Mouse (Mus musculus) liver, adult 2 months (tissue): Measurements from ENCODE around the gene Cenpj. TPM values are rescaled to one million over a fixed set of nuclear protein-coding genes. Genes with fewer than 3 reads are reported as not detected.

Experiments
- DNase-seq: peaks from one replicate; pipeline ENCODE4 v3.0.0-alpha.2; 2011; ENCODE audit warnings: low read depth, low spot score; ENCODE audit errors: extremely low read depth
- H3K27ac ChIP-seq: fragments of 200-500 bp; replicated peaks from 2 replicates; pipeline ENCODE4 v1.5.1; 2012; ENCODE audit warnings: low read depth, mild to moderate bottlenecking, control low read depth, inconsistent platforms, low read length; ENCODE audit not compliant: insufficient read depth
- H3K27me3 ChIP-seq: fragments of 200-500 bp; 2 replicates; pipeline ENCODE4 v1.6.1; 2012; ENCODE audit warnings: mild to moderate bottlenecking, moderate library complexity, low read length, inconsistent platforms; ENCODE audit not compliant: control insufficient read depth, insufficient read depth
- H3K36me3 ChIP-seq: fragments of 200-500 bp; 2 replicates; pipeline ENCODE4 v1.6.1; 2012; ENCODE audit warnings: low read length, inconsistent platforms; ENCODE audit not compliant: control insufficient read depth, insufficient read depth
- H3K4me1 ChIP-seq: fragments of 200-500 bp; 2 replicates; pipeline ENCODE4 v1.6.1; 2011; ENCODE audit warnings: low read length; ENCODE audit not compliant: control insufficient read depth, insufficient read depth
- H3K4me3 ChIP-seq: fragments of 200-500 bp; 2 replicates; pipeline ENCODE4 v1.5.1; 2011; ENCODE audit warnings: low read depth, mild to moderate bottlenecking, control low read depth, low read length, moderate library complexity; ENCODE audit not compliant: insufficient read depth
- H3K79me2 ChIP-seq: fragments of 200-500 bp; 2 replicates; pipeline ENCODE4 v1.6.1; 2012; ENCODE audit warnings: inconsistent platforms, mild to moderate bottlenecking, low read length, moderate library complexity; ENCODE audit not compliant: control insufficient read depth, insufficient read depth
- H3K9ac ChIP-seq: fragments of 200-500 bp; 2 replicates; pipeline ENCODE4 v1.6.1; 2012; ENCODE audit warnings: low read depth, mild to moderate bottlenecking, control low read depth, inconsistent platforms, low read length
- CTCF ChIP-seq: fragments of 200-500 bp; IDR thresholded peaks from 2 replicates; pipeline ENCODE4 v1.5.1; 2011; ENCODE audit warnings: low read depth, low read length, control low read depth
- POLR2A ChIP-seq: fragments of 200-500 bp; IDR thresholded peaks from 2 replicates; pipeline ENCODE4 v1.6.1; 2011; ENCODE audit warnings: low read length, control low read depth; ENCODE audit not compliant: insufficient read depth; ENCODE audit errors: extremely low read depth
- WGBS: fragments of 180-500 bp; shearing (Covaris S2); methylation state at CpG from one replicate; pipeline ENCODE4 v1.1.7; 2018; 5-methylcytosine and 5-hydroxymethylcytosine counted together
- polyA plus RNA-seq: library from polyadenylated mRNA; depleted of rRNA; stranded (reverse); fragments of >200 nt; gene quantifications from 2 replicates; pipeline ENCODE4 v1.2.3, GENCODE M21; 2012; rRNA removed
- total RNA-seq: library from RNA; depleted of rRNA; stranded (reverse); fragments of >200 nt; gene quantifications from 2 replicates; pipeline ENCODE4 v1.2.3, GENCODE M21; 2014; rRNA removed

Cenpj gene
- total and polyA plus RNA-seq, 2 experiments: 0.67 to 4.1 TPM

GRCm38 (mm10) chr14:56502407-56502806, 72.8 kb downstream of the Cenpj start:
- H3K79me2 ChIP-seq: no peaks in the 10 kb centered on the region
- H3K27me3 ChIP-seq: no peaks in the 10 kb centered on the region
- WGBS: 80% methylated on average over 4 of the region's 4 CpGs
- no peak overlapping the region for H3K9ac ChIP-seq
- H3K4me3 ChIP-seq: no peak overlapping the region
- TF ChIP-seq CTCF (no peak), POLR2A (no peak)
- H3K27ac ChIP-seq: no peak overlapping the region
- no peak for DNase-seq
- H3K4me1 ChIP-seq: no peaks in the 10 kb centered on the region
- H3K36me3 ChIP-seq: no peaks in the 10 kb centered on the region

- no peak overlapping the region for H3K4me3 ChIP-seq
- DNase-seq: peak; percentile 19
- TF ChIP-seq POLR2A: no peak
- TF ChIP-seq CTCF: no peak
- H3K9ac ChIP-seq: no peak overlapping the region
- no peak overlapping the region for H3K27ac ChIP-seq
- no peaks in the 10 kb centered on the region for H3K36me3 ChIP-seq
- no peaks in the 10 kb centered on the region for H3K27me3 ChIP-seq
- H3K4me1 ChIP-seq: no peaks in the 10 kb centered on the region
- H3K79me2 ChIP-seq: no peaks in the 10 kb centered on the region
These were observed 85.4 kb downstream of the Cenpj start for GRCm38 (mm10) chr14:56489806-56490205.

Other genes with a start within 250 kb of the Cenpj start
- gene Atp12a, start 210.4 kb downstream of the Cenpj start, total RNA-seq: not detected in 2 replicates
- 0.04 TPM in 1 of 2 replicates, not detected in the other for gene Atp12a, start 210.4 kb downstream of the Cenpj start, polyA plus RNA-seq
- gene Rnf17, start 172.8 kb downstream of the Cenpj start, total RNA-seq: 0.07 and 0.18 TPM in 2 replicates
- not detected in 2 replicates for gene Rnf17, start 172.8 kb downstream of the Cenpj start, polyA plus RNA-seq
- gene Parp4, start 194 bp upstream of the Cenpj start, total RNA-seq: 7.8 and 8.0 TPM in 2 replicates
- gene Parp4, start 194 bp upstream of the Cenpj start, polyA plus RNA-seq: 1.8 and 2.6 TPM in 2 replicates
- 8.1 and 10.4 TPM in 2 replicates for gene Mphosph8, start 92.8 kb upstream of the Cenpj start, total RNA-seq
- 2.6 and 2.8 TPM in 2 replicates for gene Mphosph8, start 92.8 kb upstream of the Cenpj start, polyA plus RNA-seq
- 6.5 and 11.6 TPM in 2 replicates for gene Pspc1, start 202.9 kb upstream of the Cenpj start, total RNA-seq
- gene Pspc1, start 202.9 kb upstream of the Cenpj start, polyA plus RNA-seq: 1.3 and 1.8 TPM in 2 replicates
- gene Zmym5, start 236.3 kb upstream of the Cenpj start, total RNA-seq: 14.2 and 18.5 TPM in 2 replicates
- gene Zmym5, start 236.3 kb upstream of the Cenpj start, polyA plus RNA-seq: 2.8 and 3.0 TPM in 2 replicates